Mouse (Mus musculus) MEL (cell line): ENCODE data around the gene Phf20. TPM values are rescaled to one million over a fixed set of nuclear protein-coding genes. Genes with fewer than 3 reads are reported as not detected.

Source experiments
- DNase-seq: peaks from one replicate; pipeline ENCODE4 v3.0.0; 2011; ENCODE audit warnings: low read depth, low spot score
- H3K27ac ChIP-seq: 2 replicates; pipeline ENCODE4 v1.5.1; 2012; ENCODE audit warnings: low read depth, mild to moderate bottlenecking, control low read depth, low read length, moderate library complexity; ENCODE audit not compliant: control insufficient read depth
- H3K27me3 ChIP-seq, 2 experiments: fragments of 150-350 bp in 1 of 2; sonication (generic) in 1 of 2; 2 replicates each; pipeline ENCODE4 v1.6.1; 2012; ENCODE audit warnings: low read length in 2 of 2, mild to moderate bottlenecking in 2 of 2, improper control_type of control experiment in 1 of 2, moderate library complexity in 1 of 2; ENCODE audit not compliant: insufficient read depth in 2 of 2, control insufficient read depth in 1 of 2
- H3K36me3 ChIP-seq, 2 experiments: 2 replicates each; pipeline ENCODE4 v1.6.1; 2012 to 2014; ENCODE audit warnings: low read length in 2 of 2, improper control_type of control experiment in 1 of 2, inconsistent platforms in 1 of 2, mild to moderate bottlenecking in 1 of 2; ENCODE audit not compliant: insufficient read depth in 2 of 2, control insufficient read depth in 1 of 2
- H3K4me1 ChIP-seq, 2 experiments: fragments of 150-350 bp in 1 of 2; sonication (generic) in 1 of 2; 2 replicates each; pipeline ENCODE4 v1.6.1; 2012; ENCODE audit warnings: low read length in 2 of 2, improper control_type of control experiment in 1 of 2, mild to moderate bottlenecking in 1 of 2; ENCODE audit not compliant: insufficient read depth in 2 of 2, control insufficient read depth in 1 of 2
- H3K4me3 ChIP-seq, 2 experiments: fragments of 150-350 bp in 1 of 2; sonication (generic) in 1 of 2; 2 replicates each; pipeline ENCODE4 v1.5.1; 2012; ENCODE audit warnings: low read depth in 2 of 2, low read length in 2 of 2, mild to moderate bottlenecking in 2 of 2, moderate library complexity in 2 of 2, control low read depth in 1 of 2, improper control_type of control experiment in 1 of 2; ENCODE audit not compliant: control insufficient read depth in 1 of 2, insufficient read depth in 1 of 2
- H3K79me2 ChIP-seq: 2 replicates; pipeline ENCODE4 v1.6.1; 2012; ENCODE audit warnings: mild to moderate bottlenecking, low read length, moderate library complexity; ENCODE audit not compliant: control insufficient read depth, poor library complexity, insufficient read depth
- H3K9ac ChIP-seq: 2 replicates; pipeline ENCODE4 v1.6.1; 2012; ENCODE audit warnings: low read depth, mild to moderate bottlenecking, control low read depth, low read length, moderate library complexity; ENCODE audit not compliant: control insufficient read depth, poor library complexity, severe bottlenecking
- H3K9me3 ChIP-seq: fragments of 150-350 bp; sonication (generic); replicated peaks from 2 replicates; pipeline ENCODE4 v1.6.1; 2012; ENCODE audit warnings: mild to moderate bottlenecking, low read length, improper control_type of control experiment, moderate library complexity; ENCODE audit not compliant: insufficient read depth
- CHD1 ChIP-seq: IDR thresholded peaks from 2 replicates; pipeline ENCODE4 v1.6.1; 2012; ENCODE audit warnings: low read depth, mild to moderate bottlenecking, inconsistent platforms, low read length, improper control_type of control experiment
- CTCF ChIP-seq, 3 experiments: IDR thresholded peaks in 2 of 3; conservative IDR thresholded peaks in 1 of 3; 2 replicates each; pipeline ENCODE4 v1.5.1; 2011 to 2012; ENCODE audit warnings: low read length in 3 of 3, low read depth in 2 of 3, mild to moderate bottlenecking in 2 of 3, improper control_type of control experiment in 1 of 3, inconsistent platforms in 1 of 3, mixed read lengths in 1 of 3, moderate library complexity in 1 of 3; ENCODE audit not compliant: control insufficient read depth in 1 of 3, insufficient read depth in 1 of 3, poor library complexity in 1 of 3, severe bottlenecking in 1 of 3
- ELF1 ChIP-seq: IDR thresholded peaks from 2 replicates; pipeline ENCODE4 v1.6.1; 2014; ENCODE audit warnings: low read depth, mild to moderate bottlenecking, inconsistent platforms, low read length, improper control_type of control experiment, moderate library complexity
- EP300 ChIP-seq, 2 experiments: IDR thresholded peaks; 2 replicates each; pipeline ENCODE4 v1.6.1; 2011; ENCODE audit warnings: improper control_type of control experiment in 2 of 2, low read length in 2 of 2, low read depth in 1 of 2, mild to moderate bottlenecking in 1 of 2
- HCFC1 ChIP-seq: IDR thresholded peaks from 2 replicates; pipeline ENCODE4 v1.6.1; 2012; ENCODE audit warnings: low read depth, mild to moderate bottlenecking, inconsistent platforms, low read length, improper control_type of control experiment, moderate library complexity
- KAT2A ChIP-seq: conservative IDR thresholded peaks from 2 replicates; pipeline ENCODE4 v1.6.1; 2012; ENCODE audit warnings: low read depth, low read length, improper control_type of control experiment, inconsistent platforms
- MAZ ChIP-seq: IDR thresholded peaks from 2 replicates; pipeline ENCODE4 v1.6.1; 2012; ENCODE audit warnings: low read depth, mild to moderate bottlenecking, inconsistent platforms, low read length, improper control_type of control experiment
- MEF2A ChIP-seq: IDR thresholded peaks from 2 replicates; pipeline ENCODE4 v1.6.1; 2014; ENCODE audit warnings: low read depth, mild to moderate bottlenecking, inconsistent platforms, low read length, improper control_type of control experiment; ENCODE audit not compliant: poor library complexity, insufficient replicate concordance, severe bottlenecking; ENCODE audit errors: extremely low read depth
- MYB ChIP-seq: IDR thresholded peaks from 2 replicates; pipeline ENCODE4 v1.6.1; 2011; ENCODE audit warnings: mild to moderate bottlenecking, low read depth, low read length, improper control_type of control experiment
- NELFE ChIP-seq: IDR thresholded peaks from 2 replicates; pipeline ENCODE4 v1.6.1; 2011; ENCODE audit warnings: low read depth, low read length, improper control_type of control experiment
- POLR2A ChIP-seq, 2 experiments: IDR thresholded peaks; 2 replicates each; pipeline ENCODE4 v1.6.1; 2011 to 2012; ENCODE audit warnings: low read length in 2 of 2, mild to moderate bottlenecking in 2 of 2, control low read depth in 1 of 2, improper control_type of control experiment in 1 of 2, low read depth in 1 of 2, moderate library complexity in 1 of 2; ENCODE audit not compliant: control insufficient read depth in 1 of 2, insufficient read depth in 1 of 2, poor library complexity in 1 of 2
- RAD21 ChIP-seq: IDR thresholded peaks from 2 replicates; pipeline ENCODE4 v1.6.1; 2011; ENCODE audit warnings: mild to moderate bottlenecking, low read depth, low read length, improper control_type of control experiment
- RCOR1 ChIP-seq: IDR thresholded peaks from 2 replicates; pipeline ENCODE4 v1.6.1; 2012; ENCODE audit warnings: low read depth, mild to moderate bottlenecking, inconsistent platforms, low read length, improper control_type of control experiment
- SMC3 ChIP-seq: IDR thresholded peaks from 2 replicates; pipeline ENCODE4 v1.6.1; 2011; ENCODE audit warnings: low read depth, low read length, improper control_type of control experiment
- TBP ChIP-seq: IDR thresholded peaks from 2 replicates; pipeline ENCODE4 v1.8.0; 2011; ENCODE audit warnings: low read depth, low read length, improper control_type of control experiment
- TCF12 ChIP-seq: IDR thresholded peaks from 2 replicates; pipeline ENCODE4 v1.6.1; 2014; ENCODE audit warnings: low read depth, mild to moderate bottlenecking, inconsistent platforms, low read length, improper control_type of control experiment, moderate library complexity
- UBTF ChIP-seq: IDR thresholded peaks from 2 replicates; pipeline ENCODE4 v1.6.1; 2012; ENCODE audit warnings: low read depth, mild to moderate bottlenecking, inconsistent platforms, low read length, improper control_type of control experiment, moderate library complexity, borderline replicate concordance; ENCODE audit not compliant: insufficient read depth
- USF1 ChIP-seq: IDR thresholded peaks from 2 replicates; pipeline ENCODE4 v1.6.1; 2014; ENCODE audit warnings: low read depth, mild to moderate bottlenecking, inconsistent platforms, low read length, improper control_type of control experiment, moderate library complexity
- ZC3H11A ChIP-seq: IDR thresholded peaks from 2 replicates; pipeline ENCODE4 v1.6.1; 2012; ENCODE audit warnings: low read depth, mild to moderate bottlenecking, inconsistent platforms, low read length, improper control_type of control experiment
- ZKSCAN1 ChIP-seq: IDR thresholded peaks from 2 replicates; pipeline ENCODE4 v1.6.1; 2012; ENCODE audit warnings: low read depth, mild to moderate bottlenecking, inconsistent platforms, low read length, improper control_type of control experiment, moderate library complexity
- ZNF384 ChIP-seq: IDR thresholded peaks from 2 replicates; pipeline ENCODE4 v1.6.1; 2012; ENCODE audit warnings: low read depth, mild to moderate bottlenecking, inconsistent platforms, low read length, improper control_type of control experiment
- polyA plus RNA-seq, 2 experiments: library from polyadenylated mRNA; stranded (reverse) in 1 of 2; unstranded in 1 of 2; fragments of >175 nt in 1 of 2; fragments of >200 nt in 1 of 2; gene quantifications; 2 replicates each; pipeline versions ENCODE4 v1.2.1 to v1.2.4; 2012; ENCODE audit warnings: low replicate concordance in 2 of 2, low read depth in 1 of 2; ENCODE audit not compliant: insufficient read length in 2 of 2, insufficient read depth in 1 of 2, missing spikeins in 1 of 2
- total RNA-seq: library from RNA; depleted of rRNA; stranded (reverse); fragments of 300-350 nt; gene quantifications from 2 replicates; pipeline ENCODE4 v1.2.3, GENCODE M21; 2012

Gene Phf20
- total and polyA plus RNA-seq, 3 experiments, result 11.7 to 16.9 TPM; not detected in 1

DNA sequence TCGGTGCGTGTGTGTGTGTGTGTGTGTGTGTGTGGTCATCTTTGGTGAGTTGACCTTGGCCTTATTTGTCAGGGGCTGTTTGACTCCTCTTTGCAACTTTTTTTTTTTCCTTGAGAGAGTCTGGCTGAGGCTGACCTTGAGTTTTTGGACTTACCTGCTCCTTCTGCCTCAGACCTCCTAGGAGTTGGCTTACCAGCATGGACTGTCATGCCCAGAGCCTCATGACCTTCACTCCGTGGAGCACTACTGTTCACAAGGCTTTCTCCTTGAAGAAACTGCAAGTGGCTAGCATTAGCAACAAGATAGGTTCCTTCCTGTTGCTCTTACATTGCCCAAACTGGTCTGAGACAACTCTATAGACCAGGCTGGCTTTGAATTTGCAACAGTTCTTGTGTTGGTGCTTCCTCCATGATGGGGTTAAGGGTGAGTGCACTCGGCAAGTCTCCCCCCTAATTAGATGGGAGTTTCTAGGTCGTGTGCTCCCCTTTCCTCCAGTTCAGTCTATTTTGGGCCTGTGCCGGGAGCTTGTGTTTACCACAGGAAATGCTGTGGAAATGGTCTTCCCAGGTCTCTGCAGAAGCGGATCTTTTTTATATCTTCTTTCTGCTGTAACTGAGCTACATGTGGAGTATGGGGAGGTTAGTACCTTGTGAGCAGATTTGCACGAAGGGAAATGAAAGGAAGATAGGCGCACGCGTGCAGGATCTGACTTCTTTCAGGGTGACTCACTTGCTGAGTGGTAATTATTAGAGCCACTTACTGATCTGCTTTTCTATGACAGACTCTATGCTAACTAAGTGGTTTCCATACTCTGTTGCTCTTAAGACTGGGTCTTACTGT lies 61.9 kb downstream of the Phf20 start:
- H3K36me3 ChIP-seq, result peaks cover 2% of the 10 kb centered on the region in 2 experiments; a peak in 3 of 4 replicates
- DNase-seq, result no peak
- no peaks in the 10 kb centered on the region for H3K79me2 ChIP-seq
- no peak overlapping the region for H3K4me3 ChIP-seq
- no peaks in the 10 kb centered on the region for H3K27me3 ChIP-seq
- H3K27ac ChIP-seq, result no peak overlapping the region
- no peak overlapping the region for H3K9ac ChIP-seq
- H3K4me1 ChIP-seq, result 0 out of 4 replicates have a peak, but pooled peaks cover 0 to 2% of the 10 kb centered on the region in 2 experiments
- TF ChIP-seq SMC3, result no peak
- TF ChIP-seq ELF1, result no peak
- TF ChIP-seq EP300 (IDR thresholded peaks at IDR 0.05; ENCODE audit: low read depth in 1 of 2, low read length in 2 of 2), result no peak
- TF ChIP-seq MYB, result no peak
- H3K9me3 ChIP-seq, result no peaks in the 10 kb centered on the region

DNA sequence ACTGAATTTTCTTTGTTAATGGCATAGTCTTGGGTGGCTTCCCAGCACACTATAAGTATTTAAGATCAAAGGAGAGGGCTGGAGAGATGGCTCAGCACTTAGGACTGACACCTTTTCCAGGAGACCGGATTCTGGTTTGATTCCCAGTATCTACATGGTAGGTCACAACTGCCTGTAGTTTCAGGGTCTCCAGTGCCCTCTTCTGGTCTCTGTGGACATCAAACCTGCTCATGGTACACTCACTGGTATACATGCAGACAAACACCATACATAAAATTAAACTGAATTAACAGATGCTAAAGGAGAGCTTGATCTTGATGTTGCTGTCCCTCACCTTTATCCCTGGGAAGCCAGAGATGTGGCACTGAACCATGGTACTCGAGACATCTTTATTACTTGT lies 64.7 kb downstream of the Phf20 start:
- H3K79me2 ChIP-seq, result no peaks in the 10 kb centered on the region
- peaks cover 2 to 7% of the 10 kb centered on the region in 2 experiments; a peak in 3 of 4 replicates for H3K4me1 ChIP-seq
- peak; percentile 25 for DNase-seq
- H3K9me3 ChIP-seq, result no peaks in the 10 kb centered on the region
- no peaks in the 10 kb centered on the region for H3K27me3 ChIP-seq
- H3K9ac ChIP-seq, result no peak overlapping the region
- no peak overlapping the region for H3K27ac ChIP-seq
- TF ChIP-seq SMC3 (peak; percentile 34), ELF1 (no peak), RAD21 (peak; percentile 48), CTCF (IDR thresholded peaks at IDR 0.05 in 2 of 3, conservative IDR thresholded peaks at IDR 0.05 in 1 of 3; ENCODE audit: control insufficient read depth in 1 of 3, insufficient read depth in 1 of 3, low read depth in 2 of 3, low read length in 3 of 3, poor library complexity in 1 of 3, severe bottlenecking in 1 of 3) (peak in 2 of 3 experiments; percentile 32 to 41; a peak in 2 of 6 replicates)
- TF ChIP-seq, all 39 proteins: peak for 3
- Histone ChIP-seq H3K4me3 (no peak overlapping the region), H3K36me3 (peaks cover 2 to 4% of the 10 kb centered on the region in 2 experiments)

DNA sequence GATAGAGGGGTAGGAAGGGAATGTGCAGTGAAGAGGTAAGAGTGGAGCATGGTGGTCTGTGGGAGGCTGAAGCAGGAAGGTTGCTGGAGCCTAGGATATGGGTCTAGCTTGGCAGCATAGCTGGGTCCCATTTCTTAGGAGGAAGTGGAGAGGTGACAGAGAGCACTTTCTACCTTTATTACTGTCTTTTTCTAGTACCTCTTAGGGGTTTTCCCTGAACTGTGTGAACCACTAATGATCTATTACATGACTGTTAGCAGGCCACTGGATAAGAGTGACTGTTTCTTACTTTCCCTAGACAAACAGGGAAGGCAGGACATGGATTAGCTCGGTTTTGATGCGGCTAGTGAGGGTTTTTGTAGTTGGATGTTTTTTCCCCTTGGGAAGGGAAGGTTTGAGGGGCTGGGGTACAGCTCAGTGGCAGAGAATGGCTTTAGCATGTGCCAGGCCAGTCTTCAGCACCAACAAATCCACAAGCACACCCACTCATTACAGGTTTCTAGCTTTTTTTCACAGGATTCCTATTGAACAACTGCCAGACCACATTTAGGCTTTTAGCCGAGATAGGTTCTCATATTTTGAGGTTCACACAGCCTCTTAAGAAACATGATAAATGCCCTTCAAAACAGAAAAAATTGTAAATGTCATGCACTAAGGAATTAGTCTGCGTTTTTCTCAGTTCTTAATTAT lies 67.1 kb downstream of the Phf20 start:
- DNase-seq, result peak; percentile 49
- Histone ChIP-seq H3K79me2 (no peaks in the 10 kb centered on the region), H3K36me3 (peaks cover 2 to 4% of the 10 kb centered on the region in 2 experiments), H3K27ac (no peak overlapping the region), H3K27me3 (no peaks in the 10 kb centered on the region), H3K4me1 (peaks cover 2 to 7% of the 10 kb centered on the region in 2 experiments; a peak in 3 of 4 replicates), H3K9me3 (no peaks in the 10 kb centered on the region), H3K4me3 (no peak overlapping the region), H3K9ac (no peak overlapping the region)
- TF ChIP-seq MYB, result no peak
- TF ChIP-seq ZC3H11A, result no peak
- no peak for TF ChIP-seq ZKSCAN1
- TF ChIP-seq EP300 (IDR thresholded peaks at IDR 0.05; ENCODE audit: low read depth in 1 of 2, low read length in 2 of 2), result peak in 1 of 2 experiments; percentile 14; a peak in 1 of 4 replicates
- peak; percentile 37; the same call in 1 of the 2 replicates for TF ChIP-seq RCOR1
- TF ChIP-seq TCF12, result no peak
- TF ChIP-seq ZNF384, result 0 out of 2 replicates have a peak, but pooled peaks have one; percentile 36
- no peak for TF ChIP-seq NELFE
- no peak for TF ChIP-seq MAZ
- TF ChIP-seq HCFC1, result no peak
- TF ChIP-seq UBTF, result no peak
- TF ChIP-seq CHD1, result no peak
- no peak for TF ChIP-seq POLR2A (IDR thresholded peaks at IDR 0.05; ENCODE audit: control insufficient read depth in 1 of 2, insufficient read depth in 1 of 2, low read depth in 1 of 2, low read length in 2 of 2, poor library complexity in 1 of 2)
- TF ChIP-seq KAT2A, result no peak
- TF ChIP-seq MEF2A, result no peak
- no peak for TF ChIP-seq TBP
- TF ChIP-seq USF1, result no peak
